Mouse (Mus musculus) erythroblast, embryonic 14.5 days (primary cell): ENCODE data around the gene Mesd.

Experiments
- GATA1 ChIP-seq: IDR thresholded peaks from 2 replicates; pipeline ENCODE4 v1.6.1; 2012; ENCODE audit warnings: low read length, inconsistent platforms, mixed read lengths
- TAL1 ChIP-seq: IDR thresholded peaks from 3 replicates; pipeline ENCODE4 v1.6.1; 2012; ENCODE audit warnings: low read length, inconsistent platforms, mixed read lengths

- TF ChIP-seq GATA1 (no peak), TAL1 (no peak)
These were observed 11.9 kb downstream of the Mesd start for GRCm38 (mm10) chr7:83896077-83896740.
